Mouse (Mus musculus) duodenum, adult 2 months (tissue): Measurements from ENCODE around the gene Olfr1330. TPM values are rescaled to one million over a fixed set of nuclear protein-coding genes. Genes with fewer than 3 reads are reported as not detected.

ENCODE experiments used
- polyA plus RNA-seq: library from polyadenylated mRNA; depleted of rRNA; stranded (reverse); fragments of >200 nt; gene quantifications from 2 replicates; pipeline ENCODE4 v1.2.3, GENCODE M21; 2012; ENCODE audit warnings: low replicate concordance; rRNA removed

Olfr1330 gene
- polyA plus RNA-seq: not detected in 2 replicates

DNA sequence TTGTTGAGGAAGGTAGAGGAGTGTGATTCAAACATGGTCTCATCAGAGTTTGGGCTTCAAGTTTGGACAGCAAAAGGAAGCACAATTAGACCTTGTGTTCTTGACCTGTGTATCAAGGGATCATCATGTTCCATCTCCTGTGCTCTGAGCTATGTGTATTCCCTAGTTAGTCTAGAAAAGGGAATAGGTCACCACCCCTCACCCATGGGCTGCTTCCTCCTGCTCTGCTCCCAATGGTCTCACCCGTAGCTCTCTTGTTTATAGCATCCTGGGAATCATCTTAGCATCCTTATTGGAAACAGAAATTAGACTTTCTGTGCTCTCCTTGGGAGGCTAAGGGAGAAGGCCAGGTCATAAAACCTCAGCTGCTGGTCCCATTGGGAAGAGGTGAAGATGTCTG lies at the start of gene Olfr1330:
Gene Olfr1330 (plus strand): TSS at position 301 of the 400 bp plus-strand sequence.

DNA sequence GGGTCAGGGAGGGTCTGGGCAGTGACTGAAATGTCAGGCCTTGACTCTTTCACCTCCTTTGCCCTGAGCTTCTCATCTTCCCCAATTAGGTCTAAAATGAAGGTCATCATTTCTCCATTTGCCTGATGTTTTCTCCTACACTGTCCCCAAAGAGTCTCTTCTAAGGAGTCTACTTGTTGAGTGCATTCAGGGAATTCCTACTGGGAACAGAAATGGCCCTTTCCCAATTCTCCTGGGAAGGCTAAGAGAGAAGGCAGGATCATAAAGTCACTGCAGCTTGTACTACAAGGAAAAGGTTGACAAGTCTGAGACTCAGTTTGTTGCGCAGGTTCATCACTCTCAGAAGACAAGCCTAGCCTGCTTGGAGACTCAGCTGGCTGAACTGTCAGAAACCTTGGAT lies 24.0 kb upstream of the Olfr1330 start, which contains the start of gene Olfr1331:
Gene Olfr1331 (plus strand): TSS at position 301 of the 400 bp plus-strand sequence.

DNA sequence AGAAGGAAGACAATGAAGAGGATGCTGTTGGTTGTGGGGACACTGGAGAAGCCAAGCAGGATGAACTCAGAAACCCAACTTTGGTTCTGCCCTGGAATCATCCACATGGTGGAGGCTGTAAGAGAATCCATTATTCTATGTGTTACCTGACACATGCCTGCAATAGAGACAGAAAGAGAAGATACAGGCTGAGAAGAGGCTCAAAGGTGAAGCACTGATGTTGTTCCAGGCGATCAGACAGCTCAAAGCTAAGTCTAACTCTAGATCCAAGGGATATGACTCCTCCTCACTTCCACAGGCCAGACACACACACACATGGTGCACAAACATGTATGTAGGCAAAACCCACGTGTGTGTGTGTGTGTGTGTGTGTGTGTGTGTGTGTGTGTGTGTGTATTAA lies 29.0 kb downstream of the Olfr1330 start, which contains the start of gene Olfr1329:
Gene Olfr1329 (minus strand): TSS at position 101 of the 400 bp plus-strand sequence.

GRCm38 (mm10) chr4:118938512-118938911 lies 50.1 kb downstream of the Olfr1330 start, which contains the start of gene Olfr1328:
TSS of gene Olfr1328 (minus strand) at chr4:118938612.

Other genes with a start within 250 kb of the Olfr1330 start
- gene Olfr62, start 229.6 kb upstream of the Olfr1330 start, polyA plus RNA-seq: not detected in 2 replicates
- gene Olfr1342, start 195.8 kb upstream of the Olfr1330 start, polyA plus RNA-seq: not detected in 2 replicates
- gene Olfr1341, start 185.1 kb upstream of the Olfr1330 start, polyA plus RNA-seq: not detected in 2 replicates
- gene Olfr1340, start 168.5 kb upstream of the Olfr1330 start, polyA plus RNA-seq: not detected in 2 replicates
- not detected in 2 replicates for gene Olfr1339, start 156.4 kb upstream of the Olfr1330 start, polyA plus RNA-seq
- gene Olfr1338, start 129.9 kb upstream of the Olfr1330 start, polyA plus RNA-seq: not detected in 2 replicates
- gene Olfr1337, start 106.0 kb upstream of the Olfr1330 start, polyA plus RNA-seq: not detected in 2 replicates
- gene Olfr1335, start 78.7 kb upstream of the Olfr1330 start, polyA plus RNA-seq: not detected in 2 replicates
- gene Olfr1333, start 52.3 kb upstream of the Olfr1330 start, polyA plus RNA-seq: not detected in 2 replicates
- not detected in 2 replicates for gene Olfr1331, start 23.9 kb upstream of the Olfr1330 start, polyA plus RNA-seq
- not detected in 2 replicates for gene Olfr1329, start 28.9 kb downstream of the Olfr1330 start, polyA plus RNA-seq
- gene Olfr1328, start 50.0 kb downstream of the Olfr1330 start, polyA plus RNA-seq: not detected in 2 replicates
- not detected in 2 replicates for gene Lao1, start 73.0 kb downstream of the Olfr1330 start, polyA plus RNA-seq
- gene Slc2a1, start 220.1 kb downstream of the Olfr1330 start, polyA plus RNA-seq: 13.3 and 26.0 TPM in 2 replicates